In the genomic region with DNA sequence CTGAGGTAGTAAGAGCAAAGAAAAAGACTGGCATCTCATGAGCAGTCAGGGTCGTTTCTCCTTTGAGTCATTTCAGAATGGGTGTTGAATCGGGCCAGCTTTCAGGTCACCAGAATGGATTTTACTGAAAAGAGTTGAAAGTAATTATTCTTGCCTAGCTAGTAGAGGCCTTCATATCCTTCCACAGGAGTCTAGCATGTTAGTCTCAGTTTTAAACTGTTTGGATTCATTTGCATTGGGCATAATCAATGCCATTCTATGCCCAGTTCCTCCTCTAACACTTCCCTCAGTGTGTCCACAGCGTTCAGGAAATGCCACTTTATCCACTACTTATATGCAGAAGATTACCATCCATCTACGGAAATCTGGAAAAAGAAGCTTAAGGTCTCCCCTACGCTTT, we compare ENCODE assay signal across 16 mouse cellular contexts.
"Had no signal": no experiment of that assay in that cellular context is flagged by ENCODE, and none has a peak within 500 bp of the region (broad histone marks: within the 10 kb centered on the region; RNA-seq: fewer than 3 reads in every experiment).

No protein-coding gene starts in this region.

- H3K27ac ChIP-seq: lung, embryonic 15.5 days; macrophage; midbrain, embryonic 15.5 days; neural tube, embryonic 12.5 days; stomach, embryonic 15.5 days; stomach, postnatal 0 days had no signal

- H3K4me1 ChIP-seq: lung, embryonic 15.5 days; megakaryocyte, embryonic 14.5 days; neural tube, embryonic 12.5 days; stomach, embryonic 15.5 days had no signal

- DNase-seq: liver, postnatal 0 days; lung, adult 2 months; lung, postnatal 14 days; lung, postnatal 36 days; right cerebral cortex, postnatal 14 days; thymus, postnatal 14 days; thymus, postnatal 36 days had no signal

- H3K9me3 ChIP-seq: lung, embryonic 15.5 days; megakaryocyte, embryonic 14.5 days; midbrain, embryonic 15.5 days; neural tube, embryonic 12.5 days; stomach, embryonic 15.5 days had no signal

- H3K4me3 ChIP-seq: lung, embryonic 15.5 days; megakaryocyte, embryonic 14.5 days; midbrain, embryonic 15.5 days; neural tube, embryonic 12.5 days; stomach, embryonic 15.5 days had no signal

- ATAC-seq: liver, postnatal 0 days; lung, postnatal 0 days had no signal

- H3K9ac ChIP-seq: liver, postnatal 0 days; lung, embryonic 15.5 days; midbrain, embryonic 15.5 days; neural tube, embryonic 12.5 days; stomach, embryonic 15.5 days had no signal

- H3K4me2 ChIP-seq: lung, embryonic 15.5 days; midbrain, embryonic 11.5 days; midbrain, embryonic 15.5 days; neural tube, embryonic 12.5 days; stomach, embryonic 15.5 days had no signal

- H3K36me3 ChIP-seq: lung, embryonic 15.5 days; midbrain, embryonic 15.5 days; neural tube, embryonic 12.5 days; stomach, embryonic 15.5 days had no signal

- H3K27me3 ChIP-seq: lung, embryonic 15.5 days; megakaryocyte, embryonic 14.5 days; midbrain, embryonic 15.5 days; neural tube, embryonic 12.5 days; stomach, embryonic 15.5 days had no signal
